Comparison of ENCODE assay signal across 15 mouse cellular contexts in genomic region chr11:86819536-86819935, GRCm38 (mm10). TPM values are rescaled to one million over a fixed set of nuclear protein-coding genes. Genes with fewer than 3 reads are reported as not detected.
DNase-seq lines count a peak whose midpoint lies in the region; ATAC-seq lines count a peak whose summit lies in the region.
"Had no signal": no experiment of that assay in that cellular context is flagged by ENCODE, and none has a peak within 500 bp of the region (broad histone marks: within the 10 kb centered on the region; RNA-seq: fewer than 3 reads in every experiment).

No protein-coding gene starts in this region.

- WGBS in forebrain, embryonic 16.5 days, result 9% methylated on average over 8 of the region's 8 CpGs
- WGBS in midbrain, embryonic 11.5 days, result 29% methylated on average over 8 of the region's 8 CpGs

- no peaks in the 10 kb centered on the region for H3K36me3 ChIP-seq in forebrain, embryonic 16.5 days (ENCODE audit: control insufficient read depth, insufficient read depth)
- no peaks in the 10 kb centered on the region for H3K36me3 ChIP-seq in midbrain, embryonic 11.5 days (ENCODE audit: control insufficient read depth, insufficient read depth, low read length)

- H3K9me3 ChIP-seq in forebrain, embryonic 16.5 days (ENCODE audit: control insufficient read depth, low read length), result no peaks in the 10 kb centered on the region
- no peaks in the 10 kb centered on the region for H3K9me3 ChIP-seq in midbrain, embryonic 11.5 days (ENCODE audit: control insufficient read depth, low read length)

- H3K27me3 ChIP-seq in forebrain, embryonic 16.5 days (replicated peaks; ENCODE audit: control insufficient read depth, insufficient read depth, low read length), result no peaks in the 10 kb centered on the region
- H3K27me3 ChIP-seq in midbrain, embryonic 11.5 days (ENCODE audit: control insufficient read depth, insufficient read depth, low read length), result no peaks in the 10 kb centered on the region

- H3K27ac ChIP-seq in forebrain, embryonic 16.5 days (ENCODE audit: low read length), result peak overlapping the region; percentile 74
- no peak overlapping the region for H3K27ac ChIP-seq in midbrain, embryonic 11.5 days (ENCODE audit: low read depth, low read length)
- H3K27ac ChIP-seq: stomach, postnatal 0 days had no signal

- peak; percentile 52 for DNase-seq in heart, adult 11 months
- no peak for DNase-seq in heart, postnatal 36 days
- peak; percentile 18 for DNase-seq in R1 (ENCODE audit: low read depth, low spot score)
- DNase-seq in midbrain, embryonic 11.5 days (ENCODE audit: low spot score, missing footprints), result no peak
- DNase-seq in lung, postnatal 10 days, result no peak
- no peak for DNase-seq in gastrocnemius, postnatal 36 days
- DNase-seq in embryo, embryonic 10 days (ENCODE audit: low spot score), result no peak
- DNase-seq: cerebellum, adult 11 months; heart, postnatal 10 days; liver, postnatal 0 days; lung, postnatal 4 days; thymus, postnatal 14 days had no signal

- no peak overlapping the region for H3K4me2 ChIP-seq in forebrain, embryonic 16.5 days (ENCODE audit: low read length)
- peak overlapping the region; percentile 16; the same call in 1 of the 2 replicates for H3K4me2 ChIP-seq in midbrain, embryonic 11.5 days

- H3K9ac ChIP-seq in forebrain, embryonic 16.5 days (replicated peaks; ENCODE audit: low read depth, low read length), result no peak overlapping the region
- no peak overlapping the region for H3K9ac ChIP-seq in midbrain, embryonic 11.5 days (ENCODE audit: low read length)
- H3K9ac ChIP-seq: liver, postnatal 0 days had no signal

- no peak overlapping the region for H3K4me3 ChIP-seq in forebrain, embryonic 16.5 days (replicated peaks; ENCODE audit: low read length)
- no peak overlapping the region for H3K4me3 ChIP-seq in midbrain, embryonic 11.5 days (ENCODE audit: low read depth, low read length)

- ATAC-seq in forebrain, embryonic 16.5 days, result peak; percentile 66; the same call in 1 of the 2 replicates
- peak; percentile 70 for ATAC-seq in midbrain, embryonic 11.5 days (ENCODE audit: low FRiP score)
- ATAC-seq: intestine, embryonic 16.5 days; liver, postnatal 0 days had no signal

- intact Hi-C loops in heart, postnatal 36 days (cut with DNase I), result no loop called here
- intact Hi-C loops in gastrocnemius, postnatal 36 days (cut with DNase I), result no loop called here

- H3K4me1 ChIP-seq in forebrain, embryonic 16.5 days (replicated peaks; ENCODE audit: control insufficient read depth, insufficient read depth, low read length), result peaks cover 10% of the 10 kb centered on the region; the same call in 1 of the 2 replicates
- H3K4me1 ChIP-seq in midbrain, embryonic 11.5 days (ENCODE audit: control insufficient read depth, insufficient read depth, low read length), result peaks cover 8% of the 10 kb centered on the region

RNA-seq across cellular contexts. Expression of gene Dhx40, which starts 12.0 kb away (rescaled TPM):
- total RNA-seq in heart, postnatal 36 days (2021), result 10 to 100 TPM; 18.7 to 18.9 TPM
- 30.5 and 35.1 TPM in 2 replicates for polyA plus RNA-seq in forebrain, embryonic 16.5 days (2015; fragmentation: Nextera tagmentation; extraction: Ambion mirVana)
- polyA plus RNA-seq in midbrain, embryonic 11.5 days (2014; fragmentation: Nextera tagmentation; extraction: Ambion mirVana), result 55.0 and 57.8 TPM in 2 replicates
- 10 to 100 TPM; 11.2 to 12.7 TPM for total RNA-seq in gastrocnemius, postnatal 36 days (2021)

Comparison
In these comparisons a context has a peak if more than half of its experiments do, and no peak if none do; other contexts are left out.
1. DNase-seq: peak in heart, adult 11 months (single experiment) and R1 (single experiment); none in heart, postnatal 36 days (0 of 2), midbrain, embryonic 11.5 days (single experiment), lung, postnatal 10 days (single experiment), gastrocnemius, postnatal 36 days (0 of 2) and embryo, embryonic 10 days (single experiment).